Mouse (Mus musculus): ENCODE results near the gene Slco4a1.

DNA sequence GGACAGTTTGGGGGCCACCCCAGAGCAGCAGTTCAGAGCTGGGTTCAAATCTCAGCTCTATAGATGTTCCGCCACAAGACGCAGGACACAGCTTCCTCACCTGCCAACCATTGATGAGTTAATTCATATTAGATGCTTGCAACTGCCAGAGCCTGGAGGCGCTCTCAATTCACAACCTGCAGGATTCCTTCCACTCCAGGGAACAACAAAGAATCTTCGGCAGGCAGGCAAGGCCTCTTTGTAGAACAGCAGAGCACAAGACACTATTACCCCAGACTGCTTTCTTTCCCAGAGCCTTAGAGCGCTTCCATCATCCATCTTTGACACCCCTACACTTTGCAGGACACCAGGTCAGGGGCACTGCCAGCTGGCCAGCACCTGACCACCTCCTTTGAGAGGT, 50.2 kb downstream of the Slco4a1 start:
- TF ChIP-seq EP300 (IDR thresholded peaks at IDR 0.05) (no peak), CTCF (IDR thresholded peaks at IDR 0.05) (no peak)
